Mouse (Mus musculus) left cerebral cortex, adult 8-10 months (tissue): Measurements from ENCODE around the gene Rasgef1b. TPM values are rescaled to one million over a fixed set of nuclear protein-coding genes. Genes with fewer than 3 reads are reported as not detected.

Experiments used
- DNase-seq, 2 experiments: peaks; one replicate each; pipeline ENCODE4 v3.0.0; 2022; ENCODE audit warnings: low spot score in 2 of 2
- total RNA-seq, 4 experiments: library from RNA; stranded (reverse); gene quantifications; 2 replicates each; pipeline ENCODE4 v1.2.4; 2022

Rasgef1b gene
- total RNA-seq, 4 experiments from 2014 or later: 83.3 to 103 (median 87.8) TPM

DNA sequence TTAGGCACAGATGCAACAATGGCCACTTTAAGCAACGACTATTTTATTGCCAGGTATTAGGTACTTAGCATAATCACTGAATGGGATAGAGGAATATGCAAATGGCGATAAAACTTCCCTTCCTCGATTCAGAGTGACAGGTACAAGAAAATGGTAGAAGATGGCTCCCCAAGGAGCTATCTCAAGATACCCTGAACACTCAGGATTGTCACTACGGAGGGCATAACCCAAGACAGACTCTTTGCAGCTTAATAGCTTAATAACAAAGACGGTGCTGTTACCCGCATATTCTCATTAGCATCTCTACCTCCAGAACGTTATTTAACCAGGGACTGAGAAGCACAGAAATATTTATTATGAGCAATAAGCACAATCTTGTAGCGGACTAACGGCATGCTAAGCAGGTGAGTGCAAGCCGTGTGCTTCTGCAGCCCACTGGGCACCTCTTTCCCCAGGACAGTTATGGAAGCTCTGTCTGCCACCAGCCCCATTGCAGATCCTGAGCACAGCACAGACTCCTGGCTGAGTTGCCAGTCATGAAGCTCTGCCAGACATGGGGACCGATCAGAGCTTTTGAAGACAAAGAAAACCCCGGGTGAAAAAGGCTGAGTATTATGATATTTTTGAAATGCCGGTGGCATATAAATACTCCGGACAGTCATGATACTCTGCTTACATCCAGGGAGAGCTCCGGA lies 122.6 kb downstream of the Rasgef1b start:
- DNase-seq: no peak

DNA sequence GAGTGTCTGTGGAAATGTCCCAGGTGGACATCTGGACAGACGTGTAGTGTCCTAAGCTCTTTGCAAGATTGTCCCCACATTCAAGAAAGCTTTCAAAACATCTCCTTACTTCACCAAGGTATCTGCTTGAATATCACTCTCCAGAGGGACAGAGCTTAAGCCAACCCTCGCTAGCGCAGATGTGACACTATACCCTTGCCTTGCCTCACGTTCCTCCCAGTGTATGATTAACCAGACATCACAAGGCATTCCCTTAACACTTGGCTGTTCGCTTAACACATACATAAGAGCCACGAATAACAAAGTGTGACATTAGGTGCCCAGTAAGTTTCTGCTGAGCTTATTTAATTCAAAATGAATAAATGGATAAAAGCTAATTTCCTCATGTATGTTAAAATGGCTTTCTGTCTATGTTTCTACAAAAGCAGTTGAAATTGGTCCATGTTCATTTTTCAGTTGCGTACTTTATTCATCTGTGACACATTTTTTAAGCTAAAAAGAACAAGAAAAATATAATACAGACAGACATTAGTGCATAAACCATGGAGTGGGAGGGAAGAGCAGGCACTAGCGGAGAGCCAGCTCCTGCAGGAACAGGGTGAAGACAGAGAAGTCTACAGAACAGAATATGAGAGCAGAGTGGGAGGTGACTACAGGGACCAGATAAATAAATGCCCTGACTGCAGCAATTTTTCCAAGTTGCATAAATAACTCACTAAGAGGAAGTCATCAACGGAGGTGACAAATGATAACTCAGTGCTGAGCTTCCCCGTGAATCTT lies 126.4 kb downstream of the Rasgef1b start:
- DNase-seq: no peak

DNA sequence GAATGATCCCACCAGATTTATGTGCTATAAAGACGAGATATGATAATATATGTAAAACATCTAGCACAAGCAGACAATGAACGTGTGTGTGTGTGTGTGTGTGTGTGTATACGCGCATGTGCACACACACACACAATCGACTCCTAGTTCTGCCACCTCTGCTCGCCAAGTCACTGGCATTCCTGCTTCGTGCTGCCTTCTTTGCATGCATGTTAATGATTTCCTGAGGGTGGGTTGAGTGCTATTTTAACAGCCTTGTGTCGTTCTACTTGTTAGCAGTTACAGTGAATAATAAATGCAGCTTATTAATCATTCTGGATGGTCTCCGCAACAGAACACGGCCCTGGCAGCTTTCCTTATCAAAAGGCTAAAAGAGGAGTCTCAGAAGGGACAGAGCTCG lies 129.5 kb downstream of the Rasgef1b start:
- no peak for DNase-seq

DNA sequence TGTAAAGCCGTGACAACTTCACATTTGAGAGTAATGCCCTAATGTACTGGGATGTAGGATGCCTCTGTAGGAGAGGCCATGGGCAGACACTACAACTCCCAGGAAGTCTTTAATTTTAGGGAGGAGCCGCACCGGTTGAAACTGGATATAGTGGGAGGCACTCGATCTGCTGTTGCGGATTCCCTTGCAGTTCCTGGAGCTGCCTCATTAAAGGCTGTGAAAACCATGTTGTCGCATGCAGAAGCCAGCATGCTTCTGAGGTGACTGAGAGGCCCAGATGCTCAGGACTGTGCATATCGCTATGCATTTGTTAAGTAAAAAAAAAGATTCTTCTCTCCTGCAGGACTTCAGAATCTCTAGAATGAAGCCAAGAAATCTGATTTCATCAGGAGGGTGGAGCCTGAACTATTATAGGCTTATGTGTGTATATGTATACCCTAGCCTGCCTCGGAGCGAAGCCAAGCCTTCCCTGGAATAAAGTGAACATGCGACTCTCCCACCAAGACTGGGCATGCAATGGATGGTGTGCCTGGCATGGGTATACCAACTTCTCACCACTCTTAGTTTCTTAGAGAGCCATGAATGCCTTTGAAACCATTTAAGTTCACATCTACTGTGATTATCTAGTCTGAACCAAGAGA lies 130.3 kb downstream of the Rasgef1b start:
- DNase-seq: peak in 1 of 2 experiments; percentile 50

DNA sequence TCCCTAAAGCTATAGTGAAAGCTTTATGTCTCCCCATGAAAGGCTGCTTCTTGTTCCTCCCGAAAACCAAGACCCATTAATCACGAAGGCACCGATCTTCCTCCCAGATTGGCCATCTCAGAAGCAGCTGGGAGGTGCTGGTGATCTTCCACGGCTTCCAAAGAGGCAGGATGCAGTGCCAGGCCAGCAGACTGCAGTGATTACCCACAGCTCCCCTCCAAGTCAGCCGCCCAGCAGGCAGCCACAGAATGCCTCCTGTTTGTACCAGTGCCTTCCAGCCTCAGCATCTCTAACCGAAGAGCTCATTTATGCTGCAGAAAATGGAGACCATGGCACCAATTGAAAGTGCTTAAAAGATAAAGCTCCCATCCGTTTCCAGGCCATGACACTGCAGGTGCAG lies 131.2 kb downstream of the Rasgef1b start:
- no peak for DNase-seq

DNA sequence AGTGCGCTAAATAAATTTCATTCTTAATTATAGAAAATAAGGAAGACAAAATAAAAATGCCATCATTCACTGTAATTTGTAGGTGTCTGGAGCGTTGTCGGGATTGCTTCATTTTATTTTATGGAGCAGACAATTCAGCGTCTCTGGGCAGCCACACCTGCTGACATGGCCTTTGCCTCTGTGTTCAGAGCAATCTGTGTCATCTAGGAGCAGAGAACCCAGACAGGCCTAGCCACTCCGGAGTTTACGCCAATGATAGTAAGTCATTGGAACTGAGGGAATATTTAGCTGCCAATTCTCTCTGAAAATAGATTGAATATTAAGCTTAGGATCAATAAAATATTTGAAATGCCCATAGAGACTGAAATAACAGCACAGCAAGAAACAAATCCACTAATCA lies 137.5 kb downstream of the Rasgef1b start:
- DNase-seq: no peak

DNA sequence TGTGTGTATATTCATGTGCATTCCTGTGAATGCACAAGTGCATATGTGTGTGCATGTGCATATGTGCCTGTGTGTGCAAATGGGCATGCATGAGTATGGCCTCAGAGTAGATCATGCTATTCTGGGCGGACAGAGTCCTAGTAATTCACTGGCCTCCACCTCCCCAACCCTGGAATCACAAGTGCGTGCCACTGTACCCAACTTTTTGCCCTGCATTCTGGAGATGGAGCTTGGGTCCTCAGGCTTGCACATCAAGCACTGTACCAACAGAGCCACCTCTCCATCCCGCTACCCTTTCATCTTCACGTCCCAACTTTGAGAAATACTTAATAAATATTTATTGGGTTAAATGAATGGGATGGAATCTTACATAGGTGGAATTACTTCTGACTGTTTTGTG lies 138.3 kb downstream of the Rasgef1b start:
- DNase-seq: no peak

DNA sequence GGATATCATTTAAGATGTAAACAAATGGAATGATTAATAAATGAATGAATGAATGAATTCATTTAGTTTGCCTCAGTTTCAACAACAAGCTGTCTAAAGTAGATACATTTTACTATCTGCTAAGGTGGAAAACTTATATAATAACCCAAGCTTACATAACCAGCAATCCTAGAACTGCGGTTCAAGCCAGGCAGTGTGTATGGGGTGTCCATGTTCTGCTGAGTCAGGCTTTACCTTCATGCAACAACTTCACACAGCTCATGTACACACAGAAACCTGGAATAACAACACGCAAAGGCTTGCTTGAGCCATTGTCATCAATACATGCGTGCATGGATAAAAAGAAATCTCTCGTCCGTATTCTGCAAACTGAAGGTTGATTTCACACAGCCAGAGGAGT lies 140.9 kb downstream of the Rasgef1b start:
- no peak for DNase-seq

DNA sequence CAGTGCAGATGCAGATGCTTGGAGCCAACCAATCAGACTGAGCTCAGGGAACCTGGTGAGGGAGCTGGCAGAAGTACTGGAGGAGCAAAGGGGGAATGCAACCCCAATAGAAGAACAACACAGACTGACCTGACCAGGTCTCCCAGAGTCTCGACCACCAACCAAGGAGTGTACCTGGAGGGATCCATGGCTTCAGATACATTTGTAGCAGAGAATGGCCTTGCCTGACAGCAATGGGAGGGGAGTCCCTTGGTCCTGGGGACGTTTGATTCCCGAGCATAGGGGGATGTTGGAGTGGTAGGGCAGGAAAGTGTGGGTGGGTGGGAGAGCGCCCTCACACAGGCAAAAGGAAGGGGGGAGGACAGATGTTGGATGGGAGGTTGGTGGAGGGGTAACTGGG lies 141.3 kb downstream of the Rasgef1b start:
- DNase-seq: no peak

DNA sequence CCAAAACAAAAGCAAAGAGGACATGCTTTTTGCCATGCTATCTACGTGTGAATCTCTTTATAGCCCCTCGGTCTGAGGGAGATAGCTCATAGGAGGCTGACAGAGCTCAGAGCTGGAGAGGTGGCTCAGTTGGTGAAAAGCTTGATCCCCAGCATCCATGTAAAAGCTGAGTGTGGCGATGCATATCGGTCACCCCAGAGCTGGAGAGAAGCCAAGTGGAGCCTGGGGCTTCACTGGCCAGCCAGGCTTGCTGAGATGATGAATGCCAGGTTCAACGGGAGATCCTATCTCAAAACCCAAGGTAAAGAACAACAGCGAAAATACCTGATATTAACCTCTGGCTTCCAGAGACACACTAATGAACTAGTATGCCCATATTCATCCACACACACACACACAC lies 142.6 kb downstream of the Rasgef1b start:
- DNase-seq: no peak

DNA sequence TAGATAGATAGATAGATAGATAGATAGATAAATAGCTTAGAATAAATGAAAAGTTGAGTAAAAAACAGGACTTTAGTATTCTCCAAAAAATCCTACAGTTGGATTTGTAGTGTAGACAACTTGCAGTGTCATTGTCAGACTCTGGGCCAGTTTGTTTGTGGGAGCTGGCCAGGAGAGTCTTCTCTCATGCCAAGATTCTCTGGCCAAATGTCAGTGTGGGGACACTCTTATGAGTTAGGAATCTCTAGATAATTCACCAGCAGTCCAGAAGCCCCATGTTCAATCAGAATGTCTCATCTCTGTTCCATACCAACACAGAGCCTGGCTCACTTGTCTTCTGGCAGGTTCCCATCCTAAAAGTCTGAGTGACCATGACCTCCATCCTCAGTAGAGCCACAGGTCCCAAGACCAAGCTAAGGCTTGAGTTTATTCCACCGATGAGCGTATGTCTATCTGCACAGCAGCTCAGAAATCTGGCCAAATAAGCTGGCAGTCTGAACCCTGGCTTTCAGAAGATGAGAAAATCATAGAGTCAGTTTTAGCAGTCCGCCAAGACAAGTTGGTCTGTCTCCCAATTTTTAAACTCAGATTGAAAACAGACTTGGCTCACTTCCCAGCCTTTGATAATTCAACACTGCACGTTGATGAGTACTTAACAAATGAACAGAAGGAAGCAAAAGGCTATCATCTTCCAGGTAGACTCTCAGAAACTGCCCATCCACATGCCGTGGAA lies 143.5 kb downstream of the Rasgef1b start:
- DNase-seq: no peak

DNA sequence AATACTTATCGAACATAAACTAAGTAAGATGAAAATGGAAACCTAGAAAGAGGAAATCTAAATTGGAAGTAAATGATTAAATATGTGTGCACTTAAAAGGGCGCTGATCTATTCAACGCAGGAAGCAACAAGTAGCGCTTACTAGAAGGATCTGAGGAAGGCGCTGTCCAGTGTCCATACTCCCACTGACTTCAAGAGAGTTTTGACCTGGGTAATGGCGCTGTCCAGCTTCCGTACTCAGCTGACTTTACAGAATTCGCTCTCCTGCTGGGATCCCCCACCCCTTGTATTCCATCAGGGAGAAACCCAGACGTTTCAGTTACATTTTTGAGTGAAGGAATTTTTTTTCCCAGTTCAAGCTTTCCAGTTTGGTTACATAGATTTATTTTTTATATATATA lies 144.6 kb downstream of the Rasgef1b start:
- DNase-seq: no peak

DNA sequence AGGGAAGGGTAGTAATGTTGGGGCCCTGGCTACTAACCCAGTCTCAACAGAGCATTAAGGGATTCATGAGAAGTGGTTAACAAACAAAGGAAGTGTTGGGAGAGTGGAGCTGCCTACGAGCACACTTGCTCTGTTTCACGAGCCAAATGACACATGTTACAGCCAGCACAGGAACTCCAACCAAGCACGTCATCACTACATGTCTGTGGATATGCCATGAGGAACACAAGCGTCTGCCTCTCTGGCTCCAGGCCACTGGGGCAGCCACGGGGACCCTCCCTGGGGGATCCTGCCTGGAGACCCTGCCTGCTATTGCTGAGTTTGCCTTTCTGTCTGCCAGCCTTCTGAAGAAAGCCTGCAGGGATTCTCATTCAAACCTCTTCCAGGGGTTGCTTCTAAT lies 146.8 kb downstream of the Rasgef1b start:
- DNase-seq: no peak

DNA sequence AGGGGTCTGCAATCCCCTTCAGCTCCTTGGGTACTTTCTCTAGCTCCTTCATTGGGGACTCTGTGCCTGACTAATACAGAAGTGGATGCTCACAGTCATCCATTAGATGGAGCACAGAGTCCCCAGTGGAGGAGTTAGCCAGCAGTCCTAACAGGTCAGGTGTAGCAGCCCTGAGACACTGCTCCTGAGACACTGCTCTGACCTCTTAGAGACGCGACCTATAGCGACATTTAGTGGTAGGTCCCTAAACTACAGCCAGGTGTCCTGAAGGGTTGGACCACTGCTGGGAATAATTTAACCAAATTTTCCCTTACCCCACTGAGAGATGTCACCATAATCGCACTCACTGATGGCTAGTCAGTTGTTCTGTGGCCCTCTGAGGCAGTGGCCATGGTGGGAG lies 150.2 kb downstream of the Rasgef1b start:
- DNase-seq: no peak

DNA sequence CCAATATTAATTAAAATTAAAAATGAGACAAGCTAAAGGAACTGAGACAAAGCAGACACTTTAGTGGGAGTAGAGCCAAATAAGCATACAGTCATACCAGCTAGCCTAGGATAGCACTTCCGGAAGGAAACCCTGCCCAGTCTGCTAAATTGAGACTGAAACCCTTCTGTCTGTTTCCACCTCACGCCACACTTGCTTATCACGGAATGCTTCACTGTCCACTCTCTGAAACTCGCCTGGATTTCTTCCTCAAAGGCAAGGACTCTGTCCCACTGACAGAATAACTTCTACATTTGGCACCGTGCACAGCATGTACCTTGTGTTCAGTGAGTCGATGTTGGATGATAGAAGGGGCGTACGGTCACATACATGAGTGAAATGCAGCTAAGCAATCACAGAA lies 153.0 kb downstream of the Rasgef1b start:
- DNase-seq: no peak

DNA sequence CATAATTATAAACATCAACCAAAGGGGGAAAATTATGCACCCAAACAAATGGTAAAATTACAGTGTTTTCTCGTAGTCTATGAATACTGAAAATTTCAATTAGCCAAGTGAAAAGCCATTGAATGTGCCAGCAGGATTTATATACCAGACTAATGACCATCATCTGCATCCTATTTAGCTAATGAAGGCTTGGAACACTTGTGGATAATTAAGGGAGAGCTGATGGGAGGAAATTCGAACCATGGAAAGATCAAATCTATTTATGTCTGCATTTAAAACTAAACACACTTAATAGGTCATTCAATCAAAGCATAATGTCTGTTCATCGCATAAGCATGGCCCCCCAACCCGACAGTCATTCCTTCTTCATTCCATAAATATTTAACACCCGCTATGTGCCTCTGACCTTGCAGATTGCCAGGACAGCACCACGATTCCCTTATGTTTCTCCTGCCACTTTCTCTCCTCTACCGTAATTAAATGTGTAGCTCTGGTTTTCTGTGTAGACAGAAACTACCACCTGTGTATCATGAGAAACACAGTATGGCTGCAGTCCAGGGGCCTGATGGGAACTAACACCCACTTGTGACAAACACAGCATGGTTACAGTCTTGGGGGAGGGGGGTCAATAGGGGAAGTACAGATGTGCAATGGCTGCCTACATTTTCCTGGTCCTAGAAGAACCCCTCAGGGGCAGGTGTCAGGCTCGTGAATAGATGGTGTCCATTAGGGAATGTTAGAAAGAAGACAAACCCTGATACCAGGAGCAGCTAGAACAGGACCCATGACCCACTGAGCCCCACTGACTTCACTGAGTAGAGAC lies 164.2 kb downstream of the Rasgef1b start:
- no peak for DNase-seq

DNA sequence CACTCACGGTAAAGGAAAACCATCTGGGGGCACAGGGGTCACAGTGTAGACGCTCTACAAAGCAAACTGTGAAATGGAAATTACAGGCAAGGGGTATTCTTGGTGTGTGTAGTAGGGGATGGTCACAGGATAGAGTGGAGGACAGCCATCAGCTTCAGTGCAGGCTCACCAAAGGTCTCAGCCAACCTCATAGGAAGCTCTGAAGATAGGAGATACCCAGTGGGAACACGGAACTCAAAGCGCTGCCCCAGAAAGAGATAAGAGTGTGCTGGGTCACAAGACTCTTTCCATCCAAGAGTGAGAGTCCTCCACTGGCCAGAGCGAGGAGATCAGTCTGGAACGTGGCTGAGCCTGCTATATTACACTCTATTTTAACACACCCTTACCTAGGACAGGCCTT lies 166.8 kb downstream of the Rasgef1b start:
- DNase-seq: no peak

DNA sequence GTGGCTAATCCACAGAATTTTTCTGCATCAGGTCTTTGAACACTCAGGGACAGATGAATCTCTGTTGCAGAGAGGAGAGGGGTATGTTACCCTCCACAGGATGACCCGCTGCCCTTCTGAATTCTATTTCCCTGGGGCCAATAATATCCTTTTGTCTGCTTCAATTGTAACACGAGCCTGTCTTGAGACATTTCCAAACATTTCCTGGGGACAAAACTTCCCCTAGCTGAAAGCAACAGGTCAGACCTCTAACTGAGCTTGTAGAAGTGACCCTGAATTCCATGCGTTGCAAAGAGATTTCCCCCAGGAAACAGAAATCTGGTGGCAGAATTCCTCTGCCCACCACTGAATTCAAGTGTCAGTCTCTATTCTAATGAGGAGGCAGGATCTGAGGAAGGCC lies 169.1 kb downstream of the Rasgef1b start:
- no peak for DNase-seq

DNA sequence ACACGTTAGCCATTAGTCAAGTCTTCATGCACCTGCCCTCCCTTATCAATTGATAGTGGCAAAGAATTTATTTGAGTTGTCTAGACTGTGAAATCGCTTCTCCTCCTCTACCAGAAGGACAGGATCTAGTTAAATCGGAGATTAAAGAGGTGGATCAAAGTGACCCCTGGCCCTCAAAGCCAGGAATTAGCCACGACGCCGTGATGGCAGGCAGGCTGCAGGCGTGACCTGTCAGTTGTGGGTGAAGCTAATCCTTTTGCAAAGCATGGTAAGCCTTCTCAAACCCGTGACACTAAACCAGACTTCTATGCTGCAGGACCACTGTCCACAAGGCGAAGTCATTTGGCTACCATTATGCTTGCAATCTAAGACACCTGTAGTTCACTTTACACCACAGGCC lies 170.6 kb downstream of the Rasgef1b start:
- DNase-seq: no peak

DNA sequence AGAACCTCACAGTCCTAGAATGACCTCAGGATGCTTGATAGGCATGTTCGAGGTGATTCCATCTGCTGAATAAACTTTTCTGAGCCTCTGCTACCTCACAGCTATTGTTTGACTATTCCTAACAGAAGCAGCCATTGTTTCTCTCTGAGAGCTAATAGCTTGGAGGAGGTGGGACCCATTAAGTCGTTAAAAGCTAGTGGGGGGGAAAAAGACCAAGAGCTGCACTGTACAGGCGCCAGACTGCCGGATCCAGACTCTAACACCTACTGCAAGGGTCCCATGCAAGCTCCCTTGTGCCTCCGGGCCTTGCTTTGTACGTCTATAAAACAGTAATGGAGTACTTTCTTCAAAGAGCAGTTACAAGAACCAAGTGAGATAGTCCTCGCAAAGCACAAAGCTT lies 176.2 kb downstream of the Rasgef1b start:
- DNase-seq: no peak
